Mouse (Mus musculus) heart, postnatal 0 days (tissue): ENCODE results near the gene F13b. TPM values are rescaled to one million over a fixed set of nuclear protein-coding genes. Genes with fewer than 3 reads are reported as not detected.

Source experiments
- ATAC-seq: fragments of 200-750 bp; cut with Nextera tagmentation; 2 replicates; pipeline ENCODE4 v1.8.0; 2017; ENCODE audit warnings: low read depth, moderate number of reproducible peaks, moderate library complexity; ENCODE audit not compliant: insufficient read depth
- DNase-seq: peaks from one replicate; pipeline ENCODE4 v3.0.0-alpha.2; 2016; ENCODE audit warnings: low spot score
- H3K27ac ChIP-seq: fragments of 300-500 bp; sonication (generic); 2 replicates; pipeline ENCODE4 v1.5.1; 2014; ENCODE audit warnings: low read depth, mild to moderate bottlenecking
- H3K27me3 ChIP-seq: fragments of 300-500 bp; sonication (generic); 2 replicates; pipeline ENCODE4 v1.6.1; 2014; ENCODE audit warnings: low read length, mixed read lengths; ENCODE audit not compliant: control insufficient read depth, insufficient read depth
- H3K36me3 ChIP-seq: fragments of 300-500 bp; sonication (generic); replicated peaks from 2 replicates; pipeline ENCODE4 v1.6.1; 2014; ENCODE audit warnings: low read length, mixed read lengths; ENCODE audit not compliant: control insufficient read depth, insufficient read depth
- H3K4me1 ChIP-seq: fragments of 300-500 bp; sonication (generic); 2 replicates; pipeline ENCODE4 v1.6.1; 2014; ENCODE audit warnings: antibody characterized with exemption; ENCODE audit not compliant: control insufficient read depth, insufficient read depth
- H3K4me2 ChIP-seq: fragments of 300-500 bp; sonication (generic); 2 replicates; pipeline ENCODE4 v1.6.1; 2014; ENCODE audit warnings: low read depth, mild to moderate bottlenecking, low read length, moderate library complexity
- H3K4me3 ChIP-seq: fragments of 300-500 bp; sonication (generic); 2 replicates; pipeline ENCODE4 v1.5.1; 2014; ENCODE audit warnings: low read depth, low read length
- H3K9ac ChIP-seq: fragments of 300-500 bp; sonication (generic); replicated peaks from 2 replicates; pipeline ENCODE4 v1.6.1; 2014; ENCODE audit warnings: low read depth, low read length, mixed read lengths
- H3K9me3 ChIP-seq: fragments of 300-500 bp; sonication (generic); replicated peaks from 2 replicates; pipeline ENCODE4 v1.6.1; 2016; ENCODE audit warnings: low read length; ENCODE audit not compliant: control insufficient read depth
- CTCF ChIP-seq: IDR thresholded peaks from 2 replicates; pipeline ENCODE4 v1.5.1; 2016; ENCODE audit warnings: antibody characterized with exemption, control low read depth, low read depth
- EP300 ChIP-seq: IDR thresholded peaks from 2 replicates; pipeline ENCODE4 v1.6.1; 2016; ENCODE audit warnings: antibody characterized with exemption, low read depth
- WGBS: fragments of 180-500 bp; shearing (Covaris S2); extraction: QIAGEN DNeasy Blood & Tissue Kit; methylation state at CpG from one replicate; pipeline ENCODE4 v1.1.7; 2014; 5-methylcytosine and 5-hydroxymethylcytosine counted together
- polyA plus RNA-seq: library from polyadenylated mRNA; unstranded; fragments of >200 nt; fragmentation: Nextera tagmentation; extraction: Ambion mirVana; gene quantifications from 2 replicates; pipeline ENCODE4 v1.2.1, GENCODE M21; 2015
- total RNA-seq: library from RNA; depleted of rRNA; stranded (reverse); fragments of >200 nt; gene quantifications from 2 replicates; pipeline ENCODE4 v1.2.3, GENCODE M21; 2014; ENCODE audit warnings: low replicate concordance

Gene F13b
- total and polyA plus RNA-seq, 2 experiments from 2014 or later = not detected

DNA sequence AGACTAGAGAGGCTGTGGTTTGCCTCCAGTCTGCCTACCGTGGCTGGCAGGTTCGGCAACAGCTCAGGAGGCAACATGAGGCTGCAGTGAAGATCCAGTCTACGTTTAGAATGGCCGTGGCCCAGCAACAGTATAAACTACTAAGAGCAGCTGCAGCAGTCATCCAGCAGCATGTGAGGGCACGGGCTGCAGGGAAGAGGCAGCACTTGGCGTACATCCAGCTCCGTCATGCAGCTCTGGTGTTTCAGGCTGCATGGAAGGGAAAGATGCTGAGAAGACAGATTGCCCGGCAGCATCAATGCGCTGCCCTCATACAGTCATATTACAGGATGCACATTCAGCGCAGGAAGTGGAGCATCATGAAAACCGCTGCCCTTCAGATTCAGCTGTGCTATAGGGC is 22.6 kb upstream of the F13b start:
- Histone ChIP-seq H3K27me3 (no peaks in the 10 kb centered on the region), H3K9me3 (no peaks in the 10 kb centered on the region), H3K27ac (no peak overlapping the region), H3K4me2 (no peak overlapping the region), H3K4me1 (no peaks in the 10 kb centered on the region), H3K36me3 (peaks cover 86% of the 10 kb centered on the region), H3K9ac (no peak overlapping the region), H3K4me3 (no peak overlapping the region)
- WGBS = 87% methylated on average over 11 of the region's 11 CpGs
- DNase-seq = no peak
- TF ChIP-seq EP300 = no peak
- no peak for TF ChIP-seq CTCF
- no peak for ATAC-seq

DNA sequence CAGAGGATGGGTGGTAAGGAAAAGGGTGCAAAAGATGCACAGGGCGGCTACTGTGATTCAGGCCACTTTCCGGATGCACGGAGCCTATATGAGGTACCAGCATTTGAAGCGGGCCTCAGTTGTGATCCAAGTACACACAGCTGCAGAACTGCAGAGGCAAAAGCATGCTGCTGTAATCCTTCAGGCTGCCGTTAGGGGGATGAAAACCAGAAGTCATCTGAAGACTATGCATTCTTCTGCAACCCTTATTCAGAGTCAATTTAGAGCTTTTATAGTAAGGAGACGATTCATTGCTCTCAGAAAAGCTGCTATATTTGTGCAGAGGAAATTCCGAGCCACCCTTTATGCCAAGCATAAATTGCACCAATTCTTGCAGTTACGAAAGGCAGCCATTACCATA is 21.3 kb upstream of the F13b start:
- Histone ChIP-seq H3K36me3 (peaks cover 78% of the 10 kb centered on the region), H3K4me2 (no peak overlapping the region), H3K27me3 (no peaks in the 10 kb centered on the region), H3K9ac (no peak overlapping the region), H3K27ac (no peak overlapping the region), H3K4me3 (no peak overlapping the region), H3K9me3 (no peaks in the 10 kb centered on the region), H3K4me1 (no peaks in the 10 kb centered on the region)
- ATAC-seq = no peak
- no peak for DNase-seq
- TF ChIP-seq CTCF (no peak), EP300 (no peak)
- WGBS = 92% methylated on average over 8 of the region's 8 CpGs

DNA sequence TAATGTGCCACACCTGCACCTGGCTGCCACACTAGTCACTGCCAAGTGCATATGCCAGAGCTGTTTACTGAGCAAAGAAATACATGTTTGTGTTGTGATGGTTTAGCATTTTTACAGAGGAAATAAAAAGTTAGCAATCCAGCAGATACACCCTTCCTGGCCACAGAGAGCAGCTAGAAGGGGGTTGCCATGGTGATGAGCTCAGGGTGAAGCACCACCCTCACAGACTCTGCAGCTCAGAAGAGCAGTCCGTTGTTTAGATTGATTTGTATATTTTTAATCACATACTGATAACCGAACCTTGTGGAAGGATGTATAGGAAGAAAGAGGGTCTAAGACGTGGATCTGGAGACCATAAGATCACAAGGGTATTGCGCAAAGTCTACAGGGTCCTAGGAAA is 20.4 kb upstream of the F13b start:
- H3K36me3 ChIP-seq = peaks cover 75% of the 10 kb centered on the region
- H3K9ac ChIP-seq = no peak overlapping the region
- no peak overlapping the region for H3K4me3 ChIP-seq
- H3K4me1 ChIP-seq = no peaks in the 10 kb centered on the region
- WGBS = 84% methylated on average over 4 of the region's 4 CpGs
- no peaks in the 10 kb centered on the region for H3K9me3 ChIP-seq
- H3K27me3 ChIP-seq = no peaks in the 10 kb centered on the region
- H3K27ac ChIP-seq = no peak overlapping the region
- ATAC-seq (no peak), DNase-seq (no peak)
- TF ChIP-seq EP300 (no peak), CTCF (no peak)
- no peak overlapping the region for H3K4me2 ChIP-seq

DNA sequence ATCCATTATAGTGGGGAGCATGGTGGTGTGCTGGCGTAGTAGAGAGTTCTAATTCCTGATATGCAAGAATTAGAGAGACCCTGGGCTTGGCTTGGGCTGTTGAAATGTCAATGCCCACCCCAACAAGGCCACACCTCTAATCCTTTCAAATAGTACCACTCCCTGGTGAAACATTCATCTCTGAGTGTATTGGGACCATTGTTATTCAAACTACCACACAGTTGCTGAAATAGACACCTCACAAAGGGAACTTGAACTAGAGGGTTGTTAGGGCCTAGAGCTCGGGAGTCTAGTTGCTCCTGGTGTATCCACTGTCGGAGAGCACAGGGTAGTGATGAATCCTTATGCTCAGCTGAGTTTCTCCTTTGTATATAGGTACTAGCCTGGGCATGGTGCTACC is 6.9 kb upstream of the F13b start:
- H3K4me1 ChIP-seq = no peaks in the 10 kb centered on the region

DNA sequence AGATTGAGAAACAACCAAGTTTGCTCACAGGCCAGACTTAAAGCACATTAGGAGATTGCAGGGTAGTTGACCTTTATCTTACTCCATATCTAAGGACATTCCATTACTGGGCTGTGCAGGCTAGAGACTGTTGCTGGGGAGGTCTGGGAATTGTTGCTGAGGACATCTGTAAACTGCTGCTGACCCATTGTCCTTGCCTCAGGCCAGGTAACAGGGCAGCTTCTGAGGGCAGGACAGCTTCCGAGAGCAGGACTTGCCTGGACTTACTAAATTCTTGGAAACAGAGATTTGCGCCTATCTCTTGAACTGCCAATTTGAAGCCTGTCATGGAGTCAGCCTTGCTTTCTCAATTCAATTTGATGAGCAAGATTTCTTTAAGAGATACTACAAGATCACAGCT is 6.1 kb upstream of the F13b start:
- DNase-seq (no peak), ATAC-seq (no peak)
- no peak overlapping the region for H3K4me2 ChIP-seq
- no peak for TF ChIP-seq EP300
- TF ChIP-seq CTCF = no peak
- peaks cover 44% of the 10 kb centered on the region for H3K36me3 ChIP-seq
- no peak overlapping the region for H3K4me3 ChIP-seq
- H3K27ac ChIP-seq = no peak overlapping the region
- H3K9me3 ChIP-seq = no peaks in the 10 kb centered on the region
- H3K27me3 ChIP-seq = no peaks in the 10 kb centered on the region
- 86% methylated on average over 2 of the region's 2 CpGs for whole genome bisulfite sequencing
- no peaks in the 10 kb centered on the region for H3K4me1 ChIP-seq
- no peak overlapping the region for H3K9ac ChIP-seq

More for the DNA sequence above, 6.9 kb upstream of the F13b start:
- no peak overlapping the region for H3K9ac ChIP-seq
- WGBS = 96% methylated on average over 3 of the region's 3 CpGs
- DNase-seq = no peak
- H3K9me3 ChIP-seq = no peaks in the 10 kb centered on the region
- no peaks in the 10 kb centered on the region for H3K27me3 ChIP-seq
- H3K4me2 ChIP-seq = no peak overlapping the region
- no peak overlapping the region for H3K4me3 ChIP-seq
- H3K27ac ChIP-seq = no peak overlapping the region
- TF ChIP-seq CTCF = no peak
- no peak for TF ChIP-seq EP300
- H3K36me3 ChIP-seq = peaks cover 51% of the 10 kb centered on the region
- ATAC-seq = no peak

DNA sequence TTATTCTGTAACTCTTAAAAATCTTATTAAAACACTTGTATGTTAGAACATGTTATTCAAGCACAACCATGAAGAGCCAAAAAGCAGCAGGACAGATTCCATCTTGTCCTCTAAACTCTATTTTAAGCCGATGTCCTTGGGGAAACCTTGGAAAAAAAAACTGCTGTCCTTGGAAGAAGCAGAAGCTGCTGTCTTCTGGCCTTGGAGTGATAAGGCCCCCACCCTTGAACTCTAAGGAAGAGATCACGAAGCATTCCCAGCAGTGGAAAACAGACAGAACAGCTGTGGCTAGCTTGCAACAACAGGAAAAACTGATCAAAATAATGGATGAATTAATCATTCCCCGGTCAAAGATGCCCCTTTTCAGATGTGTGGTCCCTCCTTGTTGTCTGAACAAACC is 5.3 kb upstream of the F13b start:
- ATAC-seq (no peak), DNase-seq (no peak)
- Histone ChIP-seq H3K9ac (no peak overlapping the region), H3K27ac (no peak overlapping the region), H3K27me3 (no peaks in the 10 kb centered on the region), H3K9me3 (no peaks in the 10 kb centered on the region), H3K4me2 (no peak overlapping the region), H3K36me3 (peaks cover 37% of the 10 kb centered on the region), H3K4me1 (no peaks in the 10 kb centered on the region), H3K4me3 (no peak overlapping the region)
- TF ChIP-seq EP300 = no peak
- TF ChIP-seq CTCF = no peak
- WGBS = 69% methylated on average over 3 of the region's 3 CpGs
